Mouse (Mus musculus) erythroblast, embryonic 14.5 days (primary cell): ENCODE measurements around the gene C1rl.

Experiments
- GATA1 ChIP-seq: IDR thresholded peaks from 2 replicates; pipeline ENCODE4 v1.6.1; 2012; ENCODE audit warnings: low read length, inconsistent platforms, mixed read lengths
- TAL1 ChIP-seq: IDR thresholded peaks from 3 replicates; pipeline ENCODE4 v1.6.1; 2012; ENCODE audit warnings: low read length, inconsistent platforms, mixed read lengths

- no peak for TF ChIP-seq GATA1
- TF ChIP-seq TAL1 = no peak
These were observed 43.8 kb upstream of the C1rl start for GRCm38 (mm10) chr6:124448959-124449667.
